Comparison of ENCODE assay signal across 8 mouse cellular contexts in the genomic region with DNA sequence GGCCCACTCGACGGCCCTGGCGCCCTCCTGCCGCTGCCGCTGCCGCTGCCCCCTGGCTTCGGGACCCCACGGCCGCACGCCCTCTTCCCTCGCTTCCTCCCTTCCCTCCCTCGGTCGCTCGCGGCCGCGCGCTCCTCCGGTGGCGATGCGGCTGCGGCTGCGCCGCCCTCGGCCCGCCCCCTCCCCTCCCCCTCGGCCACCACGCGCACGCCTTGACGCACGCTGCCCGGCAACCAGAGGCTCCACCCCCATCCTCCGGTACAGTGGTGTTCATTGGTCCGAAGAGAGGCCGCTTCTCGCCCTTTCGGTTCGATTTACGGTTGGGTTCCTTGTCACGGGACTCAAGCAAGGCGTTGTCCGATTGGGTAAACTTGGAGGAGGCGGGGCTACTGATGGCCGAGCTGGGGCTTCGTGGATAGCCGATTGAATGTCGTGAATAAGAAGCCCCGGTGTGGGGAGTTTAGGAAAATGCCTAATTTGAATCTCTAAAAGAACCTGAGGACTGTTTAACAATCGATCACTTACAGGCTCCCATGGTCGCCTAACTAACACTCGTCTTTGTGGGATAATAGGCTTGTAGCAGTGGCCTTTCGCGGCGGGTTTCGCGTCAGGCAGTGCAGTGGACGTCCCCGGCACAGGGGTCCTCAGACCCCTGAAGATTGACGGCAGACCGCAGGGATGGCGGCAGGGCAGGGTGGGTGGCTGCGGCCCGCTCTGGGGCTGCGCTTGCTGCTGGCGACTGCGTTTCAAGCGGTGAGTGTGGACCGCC. TPM values are rescaled to one million over a fixed set of nuclear protein-coding genes. Genes with fewer than 3 reads are reported as not detected.
DNase-seq lines count a peak whose midpoint lies in the region; ATAC-seq and TF ChIP-seq lines count a peak whose summit lies in the region.

A gene (minus strand): TSS at position 135 of the 769 bp plus-strand sequence.
A gene (plus strand): TSS at position 258 of the 769 bp plus-strand sequence.

- H3K27me3 ChIP-seq in Patski = no peaks in the 10 kb centered on the region
- H3K27me3 ChIP-seq in hindbrain, embryonic 13.5 days = no peaks in the 10 kb centered on the region

- H3K9ac ChIP-seq in hindbrain, embryonic 13.5 days = peak within 1 kb of the TSS; percentile 93

- in situ Hi-C loops in Patski (cut with MboI; ENCODE audit: low pct_unique_long_range_greater_than_20kb) = loop anchor here (5.0 kb wide), 2 partner anchors 37 to 97 kb away; no protein-coding TSS in a partner anchor

- peaks cover 54% of the 10 kb centered on the region for H3K4me1 ChIP-seq in hindbrain, embryonic 13.5 days (replicated peaks)

- peak within 1 kb of the TSS; percentile 78 for H3K4me3 ChIP-seq in hindbrain, embryonic 13.5 days

- peak within 1 kb of the TSS; percentile 86 for H3K4me2 ChIP-seq in hindbrain, embryonic 13.5 days

- under 1% methylated on average over 56 of the region's 69 CpGs for WGBS in hindbrain, embryonic 13.5 days

- peak; percentile 100 for DNase-seq in Patski (ENCODE audit: low read depth, low spot score)
- peak; percentile 97 for DNase-seq in cerebellum, postnatal 14 days
- peak; percentile 96 to 99 for DNase-seq in frontal cortex, postnatal 14 days (ENCODE audit: low spot score in 2 of 2)
- DNase-seq in layer of hippocampus, postnatal 25 days (ENCODE audit: extremely low spot score in 1 of 2, low spot score in 1 of 2) = peak; percentile 79 to 89
- peak; percentile 100 for DNase-seq in lung, postnatal 25 days (ENCODE audit: low spot score)
- DNase-seq in retina, embryonic 14.5 days (ENCODE audit: low spot score) = peak; percentile 98
- DNase-seq in thymus, postnatal 4 days = peak; percentile 94

- no peak for TF ChIP-seq CTCF in Patski (IDR thresholded peaks at IDR 0.05)

- H3K36me3 ChIP-seq in hindbrain, embryonic 13.5 days = peaks cover 10% of the 10 kb centered on the region; the same call in 1 of the 2 replicates

- peak; percentile 96 for ATAC-seq in Patski
- ATAC-seq in hindbrain, embryonic 13.5 days (ENCODE audit: low FRiP score) = peak; percentile 99

- CTCF ChIA-PET in Patski (lab: Charles Lee) = interaction anchor here (0.9 to 7.2 kb wide), 6 partner anchors 15 to 64 kb away, joined by 3 to 74 read pairs (median 6); no protein-coding TSS in a partner anchor

- H3K9me3 ChIP-seq in hindbrain, embryonic 13.5 days = no peaks in the 10 kb centered on the region

- peak within 1 kb of the TSS; percentile 96 for H3K27ac ChIP-seq in hindbrain, embryonic 13.5 days

- POLR2A ChIA-PET in Patski (lab: Charles Lee) = interaction anchor here (0.9 to 1.3 kb wide), 3 partner anchors 12 to 16 kb away, joined by 4 to 5 read pairs (median 4); no protein-coding TSS in a partner anchor

RNA-seq across cellular contexts. Expression of the first gene that starts in this region (rescaled TPM):
- polyA plus RNA-seq in Patski (2021) = 44.0 TPM
- polyA plus RNA-seq in hindbrain, embryonic 13.5 days (2015; fragmentation: Nextera tagmentation; extraction: Ambion mirVana) = 12.4 and 13.7 TPM in 2 replicates
- total RNA-seq in layer of hippocampus, postnatal 25 days (2021) = 10 to 100 TPM; 40.1 to 47.9 TPM

RNA-seq across cellular contexts. Expression of the second gene that starts in this region (rescaled TPM):
- 873 TPM for polyA plus RNA-seq in Patski (2021)
- 552 and 565 TPM in 2 replicates for polyA plus RNA-seq in hindbrain, embryonic 13.5 days (2015; fragmentation: Nextera tagmentation; extraction: Ambion mirVana)
- 100 to 1,000 TPM; 233 to 266 TPM for total RNA-seq in layer of hippocampus, postnatal 25 days (2021)

Comparison
In these comparisons a context has a peak if more than half of its experiments do, and no peak if none do; other contexts are left out.
1. Peak in every context shown above with its lines: DNase-seq, ATAC-seq, H3K4me3 ChIP-seq and H3K27ac ChIP-seq.